Mouse (Mus musculus) intestine, postnatal 0 days (tissue): Measurements from ENCODE around the gene Fam213a. TPM values are rescaled to one million over a fixed set of nuclear protein-coding genes. Genes with fewer than 3 reads are reported as not detected.

Source experiments
- ATAC-seq: fragments of 200-750 bp; cut with Nextera tagmentation; 2 replicates; pipeline ENCODE4 v1.8.0; 2017; ENCODE audit warnings: mild to moderate bottlenecking, moderate TSS enrichment, moderate library complexity
- H3K27ac ChIP-seq: fragments of 300-500 bp; sonication (generic); 2 replicates; pipeline ENCODE4 v1.5.1; 2014; ENCODE audit warnings: mild to moderate bottlenecking, low read depth, low read length, moderate library complexity
- H3K27me3 ChIP-seq: fragments of 300-500 bp; sonication (generic); replicated peaks from 2 replicates; pipeline ENCODE4 v1.6.1; 2014; ENCODE audit warnings: low read length, mixed read lengths; ENCODE audit not compliant: control insufficient read depth, insufficient read depth
- H3K36me3 ChIP-seq: fragments of 300-500 bp; sonication (generic); 2 replicates; pipeline ENCODE4 v1.6.1; 2014; ENCODE audit warnings: mild to moderate bottlenecking, moderate library complexity; ENCODE audit not compliant: control insufficient read depth, insufficient read depth
- H3K4me1 ChIP-seq: fragments of 300-500 bp; sonication (generic); replicated peaks from 2 replicates; pipeline ENCODE4 v1.6.1; 2014; ENCODE audit warnings: antibody characterized with exemption, low read length, mixed read lengths; ENCODE audit not compliant: control insufficient read depth, insufficient read depth
- H3K4me2 ChIP-seq: fragments of 300-500 bp; sonication (generic); replicated peaks from 2 replicates; pipeline ENCODE4 v1.6.1; 2014; ENCODE audit warnings: low read depth, mild to moderate bottlenecking, moderate library complexity
- H3K4me3 ChIP-seq: fragments of 300-500 bp; sonication (generic); 2 replicates; pipeline ENCODE4 v1.5.1; 2014; ENCODE audit warnings: low read depth, low read length
- H3K9ac ChIP-seq: fragments of 300-500 bp; sonication (generic); 2 replicates; pipeline ENCODE4 v1.6.1; 2014; ENCODE audit warnings: mild to moderate bottlenecking, low read depth, low read length
- H3K9me3 ChIP-seq: fragments of 300-500 bp; sonication (generic); 2 replicates; pipeline ENCODE4 v1.6.1; 2016; ENCODE audit warnings: mixed run types; ENCODE audit not compliant: control insufficient read depth
- CTCF ChIP-seq: sonication (generic); IDR thresholded peaks from 2 replicates; pipeline ENCODE4 v1.5.1; 2016; ENCODE audit warnings: low read depth, mild to moderate bottlenecking, control low read depth, antibody characterized with exemption, moderate library complexity
- WGBS: fragments of 180-500 bp; shearing (Covaris S2); extraction: QIAGEN DNeasy Blood & Tissue Kit; methylation state at CpG from one replicate; pipeline ENCODE4 v1.1.7; 2014; 5-methylcytosine and 5-hydroxymethylcytosine counted together
- polyA plus RNA-seq: library from polyadenylated mRNA; unstranded; fragments of >200 nt; fragmentation: Nextera tagmentation; extraction: Ambion mirVana; gene quantifications from 2 replicates; pipeline ENCODE4 v1.2.1, GENCODE M21; 2015

Gene Fam213a
- polyA plus RNA-seq, 1 experiment from 2014 or later = 86.9 TPM

DNA sequence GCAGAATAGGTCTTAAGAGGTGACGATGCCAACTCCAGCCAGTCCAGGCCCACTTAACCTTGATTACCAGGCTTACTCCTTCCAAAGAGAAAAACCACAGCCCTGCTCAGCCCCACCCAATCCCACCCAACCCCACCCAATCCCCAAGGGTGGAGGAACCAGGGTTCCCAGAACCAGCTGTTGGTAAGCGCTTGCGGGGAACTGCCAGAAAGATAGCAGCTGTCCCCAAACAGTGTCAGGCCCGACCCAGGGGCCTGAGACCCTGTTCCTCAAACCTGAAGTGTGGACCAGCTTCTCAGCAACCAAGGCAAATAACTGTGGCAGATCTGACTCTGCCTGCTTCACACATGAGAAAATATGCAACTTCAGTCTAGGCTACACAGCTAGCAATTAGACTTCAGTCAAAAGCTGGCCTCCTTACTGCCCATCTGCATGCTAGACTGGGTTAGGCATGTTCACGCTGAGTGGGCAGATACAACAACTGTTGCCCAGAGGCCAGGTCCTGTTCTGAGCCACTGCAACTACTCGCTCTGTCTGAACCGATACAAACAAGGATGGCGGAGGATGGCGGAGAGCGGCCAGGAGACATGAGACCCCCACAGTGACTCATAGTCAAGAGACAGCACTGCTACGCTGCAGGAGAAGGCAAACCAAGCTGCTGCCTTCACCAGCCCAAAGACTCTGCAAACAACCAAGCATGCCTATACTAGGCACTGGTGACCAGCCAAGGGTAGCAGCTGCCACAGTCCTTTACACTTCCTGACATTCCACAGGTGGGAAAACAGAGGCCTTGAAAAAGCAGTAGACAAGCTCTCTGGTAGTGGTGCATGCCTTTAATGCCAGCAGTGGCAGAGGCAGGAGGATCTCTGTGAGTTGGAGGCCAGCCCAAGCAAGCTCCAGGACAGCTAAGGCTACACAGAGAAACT lies 51.0 kb downstream of the Fam213a start:
- ATAC-seq = no peak
- peak overlapping the region; percentile 46 for H3K27ac ChIP-seq
- peaks cover 37% of the 10 kb centered on the region for H3K4me1 ChIP-seq
- H3K36me3 ChIP-seq = no peaks in the 10 kb centered on the region
- no peak for TF ChIP-seq CTCF
- H3K4me3 ChIP-seq = no peak overlapping the region
- no peaks in the 10 kb centered on the region for H3K27me3 ChIP-seq
- no peak overlapping the region for H3K9ac ChIP-seq
- 68% methylated on average over 11 of the region's 11 CpGs for whole genome bisulfite sequencing
- peak overlapping the region; percentile 40 for H3K4me2 ChIP-seq
- no peaks in the 10 kb centered on the region for H3K9me3 ChIP-seq

DNA sequence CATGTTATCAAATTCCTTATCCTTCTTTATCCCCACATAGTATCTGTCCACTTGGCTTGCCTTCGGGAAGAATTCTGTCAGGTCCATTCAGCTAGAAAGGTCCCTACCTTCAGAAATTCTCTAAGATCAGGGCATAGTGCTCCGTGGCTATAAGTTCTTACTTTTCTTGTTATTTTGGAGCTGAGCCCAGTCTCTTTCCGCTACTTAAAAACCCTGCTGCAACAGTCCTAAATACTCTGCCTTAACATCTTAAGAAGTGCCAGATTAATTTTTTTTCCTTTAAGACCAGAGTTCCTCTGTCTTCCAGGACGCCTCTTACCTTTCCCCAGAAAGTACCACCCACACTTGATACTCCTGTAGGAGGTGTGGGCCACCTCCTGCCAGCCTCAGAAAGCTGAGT lies 53.4 kb downstream of the Fam213a start:
- no peaks in the 10 kb centered on the region for H3K27me3 ChIP-seq
- WGBS = 39% methylated on average over 4 of the region's 4 CpGs
- H3K36me3 ChIP-seq = no peaks in the 10 kb centered on the region
- ATAC-seq = no peak
- peaks cover 44% of the 10 kb centered on the region for H3K4me1 ChIP-seq
- no peaks in the 10 kb centered on the region for H3K9me3 ChIP-seq
- no peak overlapping the region for H3K4me3 ChIP-seq
- H3K27ac ChIP-seq = no peak overlapping the region
- H3K9ac ChIP-seq = no peak overlapping the region
- no peak for TF ChIP-seq CTCF
- H3K4me2 ChIP-seq = no peak overlapping the region

DNA sequence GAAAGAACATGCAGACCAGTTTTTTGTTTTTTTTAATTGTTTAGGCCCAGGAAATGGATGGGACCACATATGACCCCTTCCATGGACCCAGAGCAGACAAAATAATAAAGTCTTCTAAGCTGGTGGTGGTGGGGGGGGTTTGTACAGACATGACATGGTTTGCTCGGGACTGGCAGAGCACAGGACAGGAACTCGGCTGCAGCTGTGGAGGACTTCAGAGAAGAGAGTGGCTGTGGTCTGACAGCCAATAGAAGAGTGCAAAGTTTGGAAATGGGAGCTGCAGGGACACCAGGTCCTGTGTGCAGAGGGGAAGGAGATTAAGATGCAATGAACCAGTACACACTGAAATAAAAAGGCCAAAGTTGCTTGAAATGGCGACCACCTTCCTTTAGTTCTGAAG lies 54.0 kb downstream of the Fam213a start:
- H3K9me3 ChIP-seq = no peaks in the 10 kb centered on the region
- no peak overlapping the region for H3K27ac ChIP-seq
- 32% methylated on average over 3 of the region's 3 CpGs for WGBS
- H3K4me2 ChIP-seq = no peak overlapping the region
- TF ChIP-seq CTCF = no peak
- no peaks in the 10 kb centered on the region for H3K36me3 ChIP-seq
- H3K27me3 ChIP-seq = no peaks in the 10 kb centered on the region
- no peak for ATAC-seq
- H3K4me3 ChIP-seq = no peak overlapping the region
- H3K4me1 ChIP-seq = peaks cover 46% of the 10 kb centered on the region
- H3K9ac ChIP-seq = no peak overlapping the region

DNA sequence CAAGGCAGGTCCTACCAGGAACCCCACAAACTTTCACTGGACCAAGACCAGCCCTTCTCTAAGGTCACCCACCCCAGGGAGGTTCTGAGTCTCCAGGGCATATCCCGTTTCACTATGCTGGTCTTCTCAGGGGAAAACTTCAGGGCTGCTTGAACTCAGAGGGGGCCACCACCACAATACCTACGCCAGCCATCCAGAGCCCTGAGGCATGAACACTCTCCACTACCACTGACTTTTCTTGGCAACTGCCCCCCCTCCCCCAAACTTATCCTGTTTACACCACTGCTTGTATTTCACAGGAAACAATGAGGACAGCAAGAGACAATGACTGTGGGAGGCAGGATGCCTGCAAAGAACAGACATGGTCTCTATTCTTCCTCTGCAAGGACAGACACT lies 54.6 kb downstream of the Fam213a start:
- H3K36me3 ChIP-seq = no peaks in the 10 kb centered on the region
- TF ChIP-seq CTCF = no peak
- peaks cover 45% of the 10 kb centered on the region for H3K4me1 ChIP-seq
- no peak overlapping the region for H3K9ac ChIP-seq
- H3K4me3 ChIP-seq = no peak overlapping the region
- H3K4me2 ChIP-seq = peak overlapping the region; percentile 6; the same call in 1 of the 2 replicates
- whole genome bisulfite sequencing = 52% methylated on average over 2 of the region's 2 CpGs
- no peak for ATAC-seq
- H3K27me3 ChIP-seq = no peaks in the 10 kb centered on the region
- peak overlapping the region; percentile 24; the same call in 1 of the 2 replicates for H3K27ac ChIP-seq
- H3K9me3 ChIP-seq = no peaks in the 10 kb centered on the region

DNA sequence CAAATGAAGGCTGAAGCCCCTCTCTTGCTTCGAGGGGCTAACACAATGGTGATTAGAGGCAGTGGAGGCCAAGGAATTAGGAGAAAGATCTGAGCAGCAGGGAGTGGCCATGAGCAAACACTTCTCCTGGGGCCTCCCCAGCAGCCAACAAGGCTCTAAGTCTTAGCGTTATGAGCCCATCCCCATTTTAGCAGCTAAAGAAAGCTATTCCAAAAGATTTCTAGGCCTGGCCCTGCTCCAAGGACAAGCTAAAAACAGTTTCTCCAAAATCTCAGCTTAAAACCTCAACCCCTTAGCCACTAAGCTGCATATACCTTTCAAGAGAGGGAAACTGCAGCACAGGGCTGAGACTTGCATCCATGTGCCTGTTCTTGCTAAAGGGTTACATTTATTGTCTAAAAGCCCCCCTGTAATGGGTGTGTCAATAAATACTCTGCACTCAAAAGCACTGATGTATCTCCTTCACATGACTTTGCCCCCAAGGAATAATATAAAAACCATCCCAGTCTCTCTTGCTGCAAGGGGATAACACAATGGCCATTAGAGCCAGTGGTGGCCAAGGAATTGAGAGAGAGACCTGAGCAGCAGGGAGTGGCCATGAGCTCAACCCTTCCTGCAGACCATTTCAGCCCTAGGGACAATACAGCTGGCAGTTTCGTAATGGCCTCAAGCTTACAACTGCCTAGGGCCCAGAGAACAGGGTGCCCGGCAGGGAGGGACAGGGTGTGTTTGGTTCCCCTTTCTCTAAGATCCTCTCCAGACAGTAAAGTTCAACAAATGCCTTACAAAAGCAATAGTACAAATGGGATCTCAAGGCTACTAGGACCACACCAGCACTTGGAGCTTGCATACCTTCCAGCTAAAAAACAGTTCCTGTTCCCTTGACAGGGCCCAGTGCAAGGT lies 55.3 kb downstream of the Fam213a start:
- no peaks in the 10 kb centered on the region for H3K27me3 ChIP-seq
- peaks cover 38% of the 10 kb centered on the region for H3K4me1 ChIP-seq
- no peak; the same call in 1 of the 2 replicates for ATAC-seq
- peak overlapping the region; percentile 14; the same call in 1 of the 2 replicates for H3K4me2 ChIP-seq
- H3K9ac ChIP-seq = no peak overlapping the region
- H3K9me3 ChIP-seq = no peaks in the 10 kb centered on the region
- no peak overlapping the region for H3K4me3 ChIP-seq
- H3K27ac ChIP-seq = peak overlapping the region; percentile 24
- H3K36me3 ChIP-seq = 0 out of 2 replicates have a peak, but pooled peaks cover under 1% of the 10 kb centered on the region
- TF ChIP-seq CTCF = no peak
- WGBS = 21% methylated on average over 4 of the region's 4 CpGs

- H3K27ac ChIP-seq = no peak overlapping the region
- 0 out of 2 replicates have a peak, but pooled peaks cover 3% of the 10 kb centered on the region for H3K36me3 ChIP-seq
- H3K9ac ChIP-seq = no peak overlapping the region
- no peaks in the 10 kb centered on the region for H3K27me3 ChIP-seq
- H3K4me3 ChIP-seq = no peak overlapping the region
- H3K4me2 ChIP-seq = no peak overlapping the region
- peaks cover 31% of the 10 kb centered on the region; the same call in 1 of the 2 replicates for H3K4me1 ChIP-seq
- WGBS = 60% methylated on average over 3 of the region's 3 CpGs
- peak; percentile 26 for TF ChIP-seq CTCF
- no peaks in the 10 kb centered on the region for H3K9me3 ChIP-seq
- ATAC-seq = no peak
Observed at GRCm38 (mm10) chr14:40957607-40958006, 56.0 kb downstream of the Fam213a start.
